Mouse (Mus musculus) neural tube, embryonic 10.5 days (tissue): ENCODE measurements around the gene Prdm1.

Experiments
- DNase-seq: peaks from one replicate; pipeline ENCODE4 v3.0.0-alpha.2; 2017; ENCODE audit warnings: low spot score; ENCODE audit errors: extremely low spot score

Prdm1 gene

GRCm38 (mm10) chr10:44425013-44425412, 103.3 kb downstream of the Prdm1 start:
- no peak for DNase-seq

- DNase-seq, result no peak
Observed at GRCm38 (mm10) chr10:44421896-44422295, 106.4 kb downstream of the Prdm1 start.

- DNase-seq, result no peak
Observed at GRCm38 (mm10) chr10:44420211-44420610, 108.1 kb downstream of the Prdm1 start.

GRCm38 (mm10) chr10:44418901-44419300, 109.4 kb downstream of the Prdm1 start:
- DNase-seq, result no peak

- DNase-seq, result no peak
Observed at GRCm38 (mm10) chr10:44415576-44415975, 112.7 kb downstream of the Prdm1 start.

- DNase-seq, result no peak
Observed at GRCm38 (mm10) chr10:44409958-44410357, 118.3 kb downstream of the Prdm1 start.

GRCm38 (mm10) chr10:44409054-44409453, 119.2 kb downstream of the Prdm1 start:
- no peak for DNase-seq

- DNase-seq, result no peak
Observed at GRCm38 (mm10) chr10:44403415-44403814, 124.9 kb downstream of the Prdm1 start.

- DNase-seq, result no peak
Observed at GRCm38 (mm10) chr10:44401600-44401999, 126.7 kb downstream of the Prdm1 start.

- no peak for DNase-seq
Observed at GRCm38 (mm10) chr10:44400602-44401001, 127.7 kb downstream of the Prdm1 start.

- DNase-seq, result no peak
Observed at GRCm38 (mm10) chr10:44400119-44400518, 128.2 kb downstream of the Prdm1 start.

- DNase-seq, result no peak
Observed at GRCm38 (mm10) chr10:44392855-44393254, 135.4 kb downstream of the Prdm1 start.

GRCm38 (mm10) chr10:44391509-44392290, 136.6 kb downstream of the Prdm1 start:
- DNase-seq, result no peak

GRCm38 (mm10) chr10:44390286-44390685, 138.0 kb downstream of the Prdm1 start:
- no peak for DNase-seq

GRCm38 (mm10) chr10:44388706-44389233, 139.5 kb downstream of the Prdm1 start:
- DNase-seq, result no peak
